In genomic region chr3:96173185-96173584, GRCm38 (mm10) we compare ENCODE assay signal across 8 mouse cellular contexts. TPM values are rescaled to one million over a fixed set of nuclear protein-coding genes. Genes with fewer than 3 reads are reported as not detected.
DNase-seq lines count a peak whose midpoint lies in the region; ATAC-seq and TF ChIP-seq lines count a peak whose summit lies in the region.

No protein-coding gene starts in this region.

- no peaks in the 10 kb centered on the region for H3K9me3 ChIP-seq in liver, embryonic 13.5 days (replicated peaks)

- no peak for TF ChIP-seq POLR2A in thymus, adult 2 months (IDR thresholded peaks at IDR 0.05; ENCODE audit: control insufficient read depth, extremely low read depth, insufficient read depth, low read length, poor library complexity)

- no peaks in the 10 kb centered on the region for H3K27me3 ChIP-seq in thymus, adult 2 months (ENCODE audit: control insufficient read depth, insufficient read depth, low read length)
- no peaks in the 10 kb centered on the region for H3K27me3 ChIP-seq in liver, embryonic 13.5 days

- H3K36me3 ChIP-seq in thymus, adult 2 months (ENCODE audit: control insufficient read depth, insufficient read depth, low read length), result peaks cover 32% of the 10 kb centered on the region
- H3K36me3 ChIP-seq in liver, embryonic 13.5 days, result peaks cover 48% of the 10 kb centered on the region

- WGBS in thymus, adult 2 months, result 47% methylated on average over 7 of the region's 7 CpGs
- 22% methylated on average over 7 of the region's 7 CpGs for WGBS in liver, embryonic 13.5 days (ENCODE audit: insufficient replicate concordance)

- DNase-seq in gastrocnemius, adult 2 months, result no peak
- DNase-seq in gastrocnemius, postnatal 36 days, result no peak
- DNase-seq in thymus, adult 2 months, result no peak
- DNase-seq in thymus, adult 18-20 months, result no peak
- DNase-seq in liver, embryonic 13.5 days, result no peak
- no peak for DNase-seq in frontal cortex, postnatal 14 days (ENCODE audit: low spot score in 2 of 2)
- no peak for DNase-seq in ovary, postnatal 14 days (ENCODE audit: low spot score)

- intact Hi-C loops in gastrocnemius, adult 2 months (cut with DNase I), result loop anchor here (5.0 kb wide), 1 partner anchor 44 kb away; the partner anchor contains the start of genes Bola1 and Hist2h2ab
- intact Hi-C loops in gastrocnemius, postnatal 36 days (cut with DNase I), result no loop called here

- ATAC-seq in liver, embryonic 13.5 days (ENCODE audit: low read depth), result no peak
- ATAC-seq in cerebellum, adult (ENCODE audit: insufficient number of reproducible peaks, low FRiP score, low TSS enrichment), result no peak

- peak overlapping the region; percentile 99 for H3K4me3 ChIP-seq in gastrocnemius, adult 2 months
- peak overlapping the region; percentile 96 for H3K4me3 ChIP-seq in thymus, adult 2 months (ENCODE audit: control insufficient read depth, insufficient read depth, low read length)
- peak overlapping the region; percentile 90 for H3K4me3 ChIP-seq in liver, embryonic 13.5 days (replicated peaks)

- peak overlapping the region; percentile 85 for H3K4me2 ChIP-seq in liver, embryonic 13.5 days

- H3K27ac ChIP-seq in gastrocnemius, adult 2 months, result peak overlapping the region; percentile 100
- H3K27ac ChIP-seq in thymus, adult 2 months (ENCODE audit: control insufficient read depth, insufficient read depth, low read length), result no peak overlapping the region
- H3K27ac ChIP-seq in liver, embryonic 13.5 days, result peak overlapping the region; percentile 96

- H3K9ac ChIP-seq in liver, embryonic 13.5 days, result peak overlapping the region; percentile 88

- no peak for TF ChIP-seq CTCF in gastrocnemius, adult 2 months (IDR thresholded peaks at IDR 0.05)
- TF ChIP-seq CTCF in thymus, adult 2 months (IDR thresholded peaks at IDR 0.05; ENCODE audit: borderline replicate concordance, control insufficient read depth, extremely low read depth, insufficient read depth, low read length, poor library complexity), result no peak

- peaks cover 24% of the 10 kb centered on the region for H3K4me1 ChIP-seq in thymus, adult 2 months (replicated peaks; ENCODE audit: control insufficient read depth, insufficient read depth, low read length)
- H3K4me1 ChIP-seq in liver, embryonic 13.5 days (replicated peaks), result peaks cover 60% of the 10 kb centered on the region

RNA-seq across cellular contexts. Expression of gene Sf3b4, which starts 1.1 kb away (rescaled TPM):
- 10 to 100 TPM; 11.0 to 11.7 TPM for total RNA-seq in gastrocnemius, adult 2 months (2021)
- total RNA-seq in gastrocnemius, postnatal 36 days (2021), result 10 to 100 TPM; 10.7 to 11.6 TPM
- polyA plus RNA-seq in thymus, adult 2 months (2012; rRNA removed), result 175 and 219 TPM in 2 replicates
- 103 and 110 TPM in 2 replicates for polyA plus RNA-seq in liver, embryonic 13.5 days (2015; fragmentation: Nextera tagmentation; extraction: Ambion mirVana)

RNA-seq across cellular contexts. Expression of gene Sv2a, which starts 7.8 kb away (rescaled TPM):
- under 1 TPM; 0.25 to 0.26 TPM for total RNA-seq in gastrocnemius, adult 2 months (2021)
- 1 to 10 TPM in 1 of 2 experiments, under 1 TPM in 1; 0.37 to 1.5 TPM for total RNA-seq in gastrocnemius, postnatal 36 days (2021)
- polyA plus RNA-seq in thymus, adult 2 months (2012; rRNA removed), result 3.7 and 4.4 TPM in 2 replicates
- 0.44 and 0.49 TPM in 2 replicates for polyA plus RNA-seq in liver, embryonic 13.5 days (2015; fragmentation: Nextera tagmentation; extraction: Ambion mirVana)

RNA-seq across cellular contexts. Expression of gene Mtmr11, which starts 11.4 kb away (rescaled TPM):
- 1 to 10 TPM; 1.9 to 2.5 TPM for total RNA-seq in gastrocnemius, adult 2 months (2021)
- total RNA-seq in gastrocnemius, postnatal 36 days (2021), result 1 to 10 TPM; 1.6 to 2.3 TPM
- 4.0 and 5.8 TPM in 2 replicates for polyA plus RNA-seq in thymus, adult 2 months (2012; rRNA removed)
- 1.9 and 2.2 TPM in 2 replicates for polyA plus RNA-seq in liver, embryonic 13.5 days (2015; fragmentation: Nextera tagmentation; extraction: Ambion mirVana)

RNA-seq across cellular contexts. Expression of gene Bola1, which starts 46.3 kb away (rescaled TPM):
- total RNA-seq in gastrocnemius, adult 2 months (2021), result 10 to 100 TPM; 24.5 to 29.3 TPM
- 10 to 100 TPM; 20.8 to 24.6 TPM for total RNA-seq in gastrocnemius, postnatal 36 days (2021)
- 54.1 and 55.4 TPM in 2 replicates for polyA plus RNA-seq in thymus, adult 2 months (2012; rRNA removed)
- polyA plus RNA-seq in liver, embryonic 13.5 days (2015; fragmentation: Nextera tagmentation; extraction: Ambion mirVana), result 50.7 and 56.1 TPM in 2 replicates

RNA-seq across cellular contexts. Expression of gene Hist2h2ab, which starts 46.5 kb away (rescaled TPM):
- total RNA-seq in gastrocnemius, adult 2 months (2021), result 1 to 10 TPM in 1 of 2 experiments, under 1 TPM in 1; 0.87 to 1.2 TPM
- total RNA-seq in gastrocnemius, postnatal 36 days (2021), result under 1 TPM in 1 of 2 experiments, not detected in 1; 0.92 TPM
- polyA plus RNA-seq in thymus, adult 2 months (2012; rRNA removed), result 6.1 and 15.8 TPM in 2 replicates
- polyA plus RNA-seq in liver, embryonic 13.5 days (2015; fragmentation: Nextera tagmentation; extraction: Ambion mirVana), result 0.85 TPM in 1 of 2 replicates, not detected in the other
